Mouse (Mus musculus): ENCODE measurements around the gene Itga1.

GRCm38 (mm10) chr13:115138513-115138912 lies 36.7 kb upstream of the Itga1 start:
- no peak for TF ChIP-seq POLR2A (IDR thresholded peaks at IDR 0.05; ENCODE audit: low read depth, low read length)
- no peak for TF ChIP-seq CTCF (IDR thresholded peaks at IDR 0.05; ENCODE audit: extremely low read depth, insufficient read depth, insufficient read length, insufficient replicate concordance)

Measured in spleen, adult 2 months (tissue).